Mouse (Mus musculus) right cerebral cortex, postnatal 25 days (tissue): ENCODE measurements around the gene Chst2.
A peak's percentile ranks its signal among the peaks of the same experiment; 100 is the strongest.

Experiments
- DNase-seq: peaks from one replicate; pipeline ENCODE4 v3.0.0; 2022

The Chst2 gene

DNA sequence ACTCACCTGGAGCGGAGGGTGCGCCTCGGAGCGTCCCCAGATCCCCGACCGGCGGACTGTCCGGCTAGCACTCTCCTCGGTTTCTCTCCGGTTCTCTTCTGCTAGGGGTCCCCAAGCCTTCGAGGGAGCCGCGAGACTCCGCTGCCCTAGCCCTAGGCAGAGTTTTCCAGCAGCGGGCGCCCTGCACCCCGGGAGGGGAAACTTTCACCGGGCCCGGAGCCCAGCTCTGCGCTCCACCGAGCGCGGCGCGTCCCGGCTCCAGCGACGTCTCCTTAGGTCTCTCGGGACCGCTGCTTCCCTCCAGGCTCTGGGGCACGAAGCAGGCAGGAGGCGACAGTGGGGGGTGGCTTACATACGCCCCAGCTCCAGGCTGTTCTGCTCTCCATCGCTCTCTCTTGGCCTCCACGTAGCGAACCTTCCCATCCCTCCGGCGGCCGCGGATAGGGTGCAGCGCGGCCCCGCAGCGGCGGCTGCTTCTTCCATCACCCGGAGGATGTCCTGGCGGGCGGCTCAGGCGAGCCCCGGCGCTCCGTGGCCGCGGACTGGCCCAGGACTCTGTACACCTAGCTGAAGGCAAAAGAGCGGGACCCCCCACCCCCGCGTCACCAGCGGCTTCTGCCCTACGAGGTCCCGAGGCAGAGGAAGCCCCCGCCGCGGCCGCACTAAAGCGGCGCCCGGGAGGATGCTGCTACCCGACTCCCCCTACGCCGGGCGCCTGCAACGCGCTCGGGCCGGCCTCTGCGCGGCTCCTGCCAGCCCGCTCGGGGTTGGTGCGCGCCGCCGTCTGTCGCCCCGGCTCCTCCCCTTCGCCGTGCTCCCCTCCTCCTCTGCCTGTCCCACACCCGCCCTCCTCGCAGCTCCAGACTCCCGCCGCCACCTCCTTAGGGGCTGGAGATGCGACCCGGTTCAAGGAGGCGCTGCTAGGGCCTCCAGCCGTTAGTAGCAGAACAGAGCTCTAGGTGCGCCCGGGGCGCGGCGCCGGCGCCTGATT lies at the start of gene Chst2:
TSS of gene Chst2 (minus strand) at position 152 of the 991 bp plus-strand sequence.
- DNase-seq = peak; percentile 93

DNA sequence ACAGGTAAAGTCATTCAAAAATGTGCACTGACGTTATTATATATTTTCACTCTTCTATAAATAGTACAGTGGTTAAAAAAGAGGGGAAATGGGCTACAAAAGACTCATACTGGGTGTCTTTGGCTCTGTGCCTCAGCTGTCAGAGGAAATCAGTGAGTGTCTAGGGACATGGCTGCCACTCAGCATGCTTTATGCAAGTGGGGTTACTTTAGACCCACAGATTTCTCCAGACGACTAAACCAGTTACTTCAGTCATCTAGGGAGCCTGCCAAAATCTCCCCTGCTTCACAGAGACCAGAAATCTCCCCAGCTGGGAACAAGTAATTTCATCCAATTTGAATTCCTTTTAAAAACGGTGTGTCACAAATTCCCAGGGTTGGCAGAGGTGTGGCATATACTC lies 45.4 kb upstream of the Chst2 start:
- DNase-seq = no peak

DNA sequence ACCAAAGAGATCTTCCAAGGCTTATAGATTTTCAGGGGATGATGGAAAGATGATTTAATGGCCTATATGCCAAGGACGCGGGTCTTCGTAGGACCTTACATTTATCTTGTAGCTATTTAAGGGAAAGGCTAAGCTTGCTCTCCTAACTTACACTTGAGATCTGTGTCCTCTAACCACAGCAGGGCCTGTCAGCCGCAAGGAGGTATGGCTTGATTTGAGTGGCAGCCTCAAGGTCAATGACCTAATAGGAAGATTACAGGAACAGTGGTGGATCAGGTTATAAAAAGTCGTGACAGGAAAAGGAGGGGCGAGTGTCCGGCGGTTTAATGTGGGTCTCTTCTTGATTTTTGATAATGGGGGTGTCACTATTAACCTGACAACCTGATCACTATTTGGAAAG lies 44.1 kb upstream of the Chst2 start:
- DNase-seq = no peak

DNA sequence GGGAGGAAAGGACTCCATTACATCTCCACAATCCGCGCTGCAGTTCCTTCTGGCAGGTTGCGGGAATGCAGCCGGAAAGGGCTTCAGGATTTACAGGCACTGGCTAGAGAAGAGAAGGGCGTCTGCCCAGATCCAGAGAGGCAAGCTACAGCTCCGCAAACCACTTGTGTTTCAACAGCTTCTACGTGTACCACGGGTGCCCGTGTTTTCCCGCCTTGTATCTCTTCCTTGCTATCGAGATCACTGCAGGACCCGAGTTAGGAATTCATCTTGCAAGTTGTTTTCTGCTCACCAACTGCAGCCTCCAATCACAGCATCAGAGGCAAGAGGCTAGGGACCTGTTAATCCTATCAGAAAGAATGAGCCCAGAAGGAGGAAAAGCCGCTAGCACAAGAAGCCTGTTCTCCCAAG lies 35.8 kb upstream of the Chst2 start:
- peak; percentile 45 for DNase-seq

DNA sequence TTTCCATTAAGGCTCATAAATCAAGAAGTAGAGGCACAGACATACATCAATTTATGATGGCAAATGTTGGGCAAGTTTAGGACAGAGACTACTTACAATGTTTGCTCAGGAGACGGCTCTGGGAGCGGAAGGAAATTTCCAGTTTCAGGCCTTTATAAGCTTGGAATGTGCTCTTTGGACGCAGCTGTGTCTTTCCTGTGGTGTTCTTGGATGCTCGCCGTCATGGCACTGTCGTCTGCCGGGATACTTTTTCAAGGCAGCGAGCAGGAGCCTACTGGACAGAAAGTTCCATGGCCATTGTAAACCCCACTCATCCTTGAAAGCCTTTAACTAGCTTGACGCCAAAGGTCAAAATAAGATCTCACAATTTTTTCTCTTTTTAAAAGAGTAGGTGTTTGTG lies 31.4 kb upstream of the Chst2 start:
- DNase-seq = no peak

DNA sequence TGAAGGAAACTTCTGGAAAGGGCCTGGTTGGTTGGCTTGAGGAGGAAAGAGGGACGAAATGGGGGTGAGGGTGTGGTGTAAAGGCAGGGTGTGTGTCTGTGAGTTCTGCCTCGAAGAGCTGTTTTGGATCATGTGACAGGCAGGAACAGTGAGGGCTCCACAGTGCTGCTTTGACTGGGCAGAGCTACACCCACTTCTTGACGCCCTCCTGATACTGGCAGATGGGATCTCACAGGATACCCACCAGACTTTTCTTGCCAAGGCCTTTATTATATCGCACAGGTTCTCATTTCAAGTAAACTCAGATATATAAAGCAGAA lies 29.7 kb upstream of the Chst2 start:
- no peak for DNase-seq

DNA sequence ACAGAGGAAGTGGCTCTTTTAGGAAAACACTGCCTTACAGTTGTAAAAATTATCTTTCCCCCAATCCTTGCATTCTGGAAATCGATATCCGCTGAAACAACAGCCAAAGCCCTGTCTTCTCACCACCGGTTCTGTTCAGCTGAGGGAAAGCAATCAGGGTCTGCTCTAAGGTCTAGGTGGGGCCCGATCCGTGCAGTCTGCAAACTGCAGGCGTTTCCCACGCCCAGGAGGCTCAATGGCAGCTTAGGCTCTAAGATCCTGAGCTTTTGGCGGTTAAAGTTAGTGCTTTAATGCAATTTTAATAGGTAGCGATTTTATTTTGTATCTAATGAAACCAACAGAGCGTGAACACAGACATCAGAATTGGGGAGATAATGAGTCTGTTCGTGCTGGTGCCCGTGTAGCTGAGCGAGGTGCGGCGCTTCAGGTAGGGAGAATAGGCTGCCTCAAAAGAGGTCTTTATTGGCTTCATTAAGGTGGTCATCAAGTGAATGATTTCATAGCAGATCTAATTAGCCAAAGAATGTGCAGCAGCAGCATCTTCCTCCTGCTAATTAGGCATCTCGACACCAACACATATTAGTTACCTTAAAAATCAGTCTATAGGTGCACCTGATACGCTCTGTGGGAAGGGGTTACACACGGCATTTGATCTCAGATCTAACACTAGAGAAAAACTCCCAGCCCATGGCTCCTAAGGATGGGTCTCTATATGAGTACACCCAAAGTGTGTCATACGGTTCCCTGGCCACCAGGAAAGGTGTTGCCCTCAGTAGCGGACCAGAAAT lies 29.2 kb upstream of the Chst2 start:
- no peak for DNase-seq

DNA sequence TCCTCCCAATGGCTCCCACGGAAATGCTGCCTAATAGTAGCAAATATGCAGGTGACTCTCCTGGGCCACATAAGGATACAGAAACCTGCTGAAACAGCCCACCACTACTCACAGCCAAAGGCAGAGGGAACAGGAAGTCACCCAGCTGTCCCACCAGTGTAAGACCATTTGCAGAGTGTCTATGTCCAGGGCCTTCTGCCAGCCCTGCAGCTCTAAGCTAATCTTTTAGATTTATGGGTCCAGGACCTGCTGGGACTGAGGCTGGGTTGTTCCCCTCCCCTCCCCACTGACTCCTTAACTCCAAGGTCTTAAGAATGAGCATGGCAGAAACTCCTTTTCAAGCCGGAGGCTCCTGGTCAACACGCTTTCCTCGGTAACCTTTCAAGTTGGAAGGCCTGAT lies 21.8 kb upstream of the Chst2 start:
- DNase-seq = no peak

DNA sequence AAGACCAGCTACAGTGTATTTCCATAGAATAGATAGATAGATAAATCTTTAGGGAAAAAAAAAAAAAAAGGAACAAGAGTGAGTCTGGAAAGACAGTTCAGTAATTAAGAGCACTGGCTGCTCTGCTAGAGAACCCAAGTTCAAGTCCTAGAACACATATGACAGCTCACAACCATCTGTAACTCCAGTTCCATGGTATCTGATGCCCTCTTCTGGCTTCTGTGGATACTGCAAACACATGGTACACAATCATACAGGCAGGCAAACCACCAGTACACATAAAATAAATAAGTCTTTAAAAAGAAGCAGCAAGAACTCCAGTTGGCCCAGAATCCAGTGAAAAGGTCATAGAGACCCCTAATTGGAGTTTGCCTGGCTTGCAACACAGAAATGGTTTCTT lies 7.4 kb upstream of the Chst2 start:
- no peak for DNase-seq

DNA sequence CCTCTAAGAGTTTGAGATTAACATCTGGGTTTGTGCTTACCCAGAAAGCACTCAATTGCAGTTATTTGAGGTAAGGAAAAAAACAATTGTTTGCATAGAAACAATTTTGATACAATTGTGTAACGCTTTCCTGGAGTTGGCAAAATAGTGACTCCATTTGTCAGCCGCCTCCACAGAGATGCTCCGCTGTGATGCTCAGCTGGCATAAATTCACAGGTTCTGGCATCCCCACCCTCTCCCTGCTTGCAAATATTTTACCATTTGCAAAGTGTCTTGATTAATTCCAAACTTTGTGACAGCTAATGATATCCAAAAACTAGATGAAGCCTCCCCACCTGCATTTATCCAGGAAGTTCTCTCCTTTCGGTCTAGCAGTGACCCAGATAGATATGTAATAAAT lies 5.5 kb upstream of the Chst2 start:
- no peak for DNase-seq

DNA sequence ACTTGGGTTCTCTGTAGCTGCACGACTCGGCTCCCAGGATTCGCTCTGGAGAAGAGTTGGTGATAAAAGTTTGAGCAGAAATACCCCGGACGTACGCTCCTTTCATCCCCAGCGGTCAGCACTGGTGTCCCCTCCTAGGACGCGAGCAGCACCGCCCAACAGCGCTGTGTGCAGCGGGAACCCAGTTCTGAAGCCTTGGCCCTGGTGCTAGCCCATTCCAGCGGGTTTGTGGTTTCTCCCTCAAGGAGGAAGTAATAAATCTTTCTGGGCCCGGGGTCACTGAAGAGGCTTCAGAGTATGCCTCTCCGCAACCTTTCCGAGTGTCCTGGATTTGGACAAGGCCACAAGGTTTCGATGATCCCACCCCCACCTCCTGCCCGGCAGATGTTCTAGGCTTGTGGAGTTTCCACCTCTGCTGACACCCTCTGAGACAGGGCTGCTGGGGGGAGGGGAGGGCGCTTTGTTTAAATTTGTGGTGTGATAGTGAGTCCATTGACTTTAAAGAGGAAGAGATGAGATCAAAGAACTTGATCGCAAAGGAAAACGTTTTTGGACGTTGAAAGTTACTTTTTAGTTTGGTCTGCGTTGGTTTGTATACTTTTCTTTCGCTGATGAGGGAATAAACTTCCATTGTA lies 1.2 kb upstream of the Chst2 start:
- no peak for DNase-seq

DNA sequence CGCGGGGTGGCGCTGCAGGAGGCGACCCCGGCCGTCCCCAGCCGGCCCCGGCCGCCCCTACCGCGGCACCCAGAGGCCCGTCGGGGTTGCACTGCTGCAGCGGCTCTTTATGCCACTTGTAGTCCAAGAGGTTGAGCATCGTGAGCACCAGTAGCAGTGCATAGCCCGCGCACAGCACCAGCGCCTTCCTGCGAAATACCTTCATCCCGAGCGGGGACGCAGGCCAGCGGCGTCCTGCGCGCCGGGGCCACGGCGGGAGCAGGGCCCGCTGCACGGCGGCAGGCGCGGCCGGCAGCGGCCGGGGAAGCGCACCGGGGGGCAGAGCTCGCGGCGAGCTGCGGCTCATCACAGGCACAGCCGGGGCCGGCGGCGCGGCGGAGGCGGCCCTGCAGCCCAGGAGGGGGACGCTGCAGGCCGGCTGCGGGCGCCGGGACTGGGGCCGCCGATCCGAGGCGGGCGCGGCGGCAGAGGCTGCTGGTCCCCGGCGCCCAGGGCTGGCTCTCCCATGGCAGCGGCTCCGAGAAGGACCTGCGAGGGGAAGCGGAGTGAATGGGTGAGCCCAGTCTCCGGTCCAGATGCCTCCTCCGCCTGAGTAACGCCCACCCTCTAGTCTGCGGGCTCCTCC lies 464 bp downstream of the Chst2 start:
- peak; percentile 42 for DNase-seq

DNA sequence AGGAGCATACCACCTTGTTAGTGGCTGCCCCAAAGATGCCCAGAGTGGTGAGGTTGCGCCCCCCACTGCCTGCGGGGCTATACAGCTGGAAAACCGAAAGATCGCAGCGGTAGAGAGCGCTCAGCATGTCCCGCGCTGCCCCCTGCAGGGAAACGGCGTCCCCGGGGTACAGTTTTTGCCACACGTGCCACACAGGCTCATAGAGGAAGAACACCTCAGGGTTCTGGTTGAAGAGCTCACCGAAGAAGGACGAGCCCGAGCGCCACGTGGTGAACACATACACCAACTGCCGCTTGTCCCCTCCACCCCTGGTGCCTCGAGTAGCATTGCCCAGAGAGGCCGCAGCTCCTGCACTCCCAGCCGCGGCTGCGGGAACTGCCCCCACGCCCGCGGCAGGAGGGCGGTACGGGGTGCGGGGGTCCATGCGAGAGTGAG lies 994 bp downstream of the Chst2 start:
- peak; percentile 82 for DNase-seq

DNA sequence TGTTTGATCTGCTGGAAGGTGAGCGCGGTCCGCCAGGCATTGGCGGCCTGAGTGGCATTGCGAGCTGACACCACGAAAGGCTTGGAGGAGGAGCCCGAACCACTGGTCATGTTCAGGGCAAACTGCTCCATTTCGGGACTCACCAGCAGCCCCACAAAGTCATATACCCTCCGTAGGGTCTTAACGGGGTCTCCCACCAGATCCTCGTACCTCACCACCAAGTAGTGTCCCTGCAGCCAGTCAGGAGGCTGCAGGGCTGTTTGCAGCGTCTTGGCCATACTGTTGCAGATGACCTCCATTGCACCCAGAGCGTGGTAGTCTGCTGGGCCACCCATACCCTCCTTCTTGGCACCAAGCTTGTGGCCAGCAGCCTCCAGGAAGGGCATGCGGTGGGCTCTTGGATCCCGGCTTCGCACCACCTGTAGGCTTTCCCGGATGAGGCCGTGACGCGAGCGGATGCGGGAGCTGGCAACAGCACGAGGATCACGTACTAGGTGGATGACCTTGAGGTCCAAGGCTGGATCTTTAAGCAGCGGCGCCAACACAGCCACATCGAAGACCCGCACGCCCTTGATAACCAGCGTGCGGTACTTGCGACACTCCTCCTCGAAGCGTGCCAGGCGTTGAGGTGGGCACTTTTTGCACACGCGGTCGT lies 1.6 kb downstream of the Chst2 start:
- DNase-seq = peak; percentile 29

DNA sequence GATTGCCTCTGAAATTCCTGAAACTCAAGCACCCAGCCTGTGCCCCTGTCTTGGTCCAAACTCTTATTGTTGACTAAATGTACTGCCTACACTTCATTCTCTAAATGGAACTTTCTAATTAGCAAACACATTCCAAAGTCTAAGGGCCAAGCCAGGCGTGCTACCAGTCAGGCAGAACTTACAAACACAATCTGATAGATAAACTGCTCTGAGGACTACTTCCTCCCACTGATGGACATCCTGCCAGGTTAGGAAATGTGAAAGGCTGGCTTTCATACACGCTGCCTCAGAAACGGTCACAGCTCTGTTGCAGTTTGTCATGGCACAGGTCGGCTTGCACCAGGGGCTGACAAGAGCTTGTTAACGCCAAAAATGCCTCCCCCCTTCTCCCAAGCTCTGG lies 4.8 kb downstream of the Chst2 start:
- DNase-seq = no peak

DNA sequence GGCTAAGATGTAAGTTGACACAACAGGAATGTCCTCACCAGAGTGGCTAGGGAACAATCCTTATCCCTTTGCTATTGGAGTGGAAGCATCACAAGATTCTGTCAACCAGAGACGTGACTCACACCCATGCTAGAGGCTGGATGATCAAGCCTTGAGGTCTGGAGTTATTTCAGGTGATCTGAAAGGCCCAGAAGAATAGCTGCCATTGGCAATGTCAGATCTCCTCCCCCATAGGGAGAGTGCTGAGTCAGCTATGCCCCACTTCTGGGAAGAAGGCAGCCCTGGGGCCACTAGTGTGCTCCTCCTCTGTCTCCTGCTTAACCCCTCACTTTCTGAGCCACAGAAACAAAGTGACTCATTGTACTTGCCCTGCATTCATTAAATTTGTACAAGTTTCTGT lies 14.5 kb downstream of the Chst2 start:
- DNase-seq = no peak

DNA sequence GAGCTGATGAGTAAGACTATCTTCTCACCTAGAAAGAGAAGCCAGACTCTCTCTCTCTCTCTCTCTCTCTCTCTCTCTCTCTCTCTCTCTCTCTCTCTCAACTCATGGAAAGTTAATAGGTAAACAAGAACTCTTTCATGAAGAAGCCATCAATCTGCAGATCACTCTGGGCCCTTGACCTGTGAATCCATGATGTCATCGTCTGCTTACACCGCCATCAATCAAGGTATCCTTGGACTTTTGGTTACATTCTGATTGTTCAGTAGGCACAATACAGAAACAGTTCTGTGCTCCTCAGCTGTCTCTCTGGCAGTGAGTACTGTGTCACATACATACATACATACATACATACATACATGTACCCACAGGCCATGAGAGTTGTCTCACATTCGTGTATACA lies 16.6 kb downstream of the Chst2 start:
- DNase-seq = no peak

DNA sequence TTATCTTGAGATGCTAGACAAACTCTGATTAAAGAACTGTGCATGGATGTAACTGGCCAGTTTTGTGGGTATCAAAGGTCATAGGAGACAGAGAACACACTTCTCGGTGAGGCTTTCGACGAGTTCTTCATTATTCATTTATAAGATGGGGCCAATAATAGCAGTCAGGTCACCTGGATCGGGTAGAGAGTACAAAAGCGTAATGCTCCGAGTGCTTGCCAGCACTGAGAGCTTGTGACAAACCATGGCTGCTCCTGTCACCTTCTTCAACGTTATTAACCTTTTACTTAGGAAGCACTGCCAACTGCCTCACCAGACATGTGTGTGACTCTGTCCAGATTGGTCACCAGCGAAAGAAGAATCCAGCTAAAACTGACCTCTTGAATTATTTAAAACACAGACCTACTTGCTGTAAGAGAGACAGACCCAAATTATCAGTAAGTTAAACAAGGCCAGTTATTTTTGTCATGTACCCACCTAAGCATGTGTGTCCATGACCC lies 18.6 kb downstream of the Chst2 start:
- no peak for DNase-seq

DNA sequence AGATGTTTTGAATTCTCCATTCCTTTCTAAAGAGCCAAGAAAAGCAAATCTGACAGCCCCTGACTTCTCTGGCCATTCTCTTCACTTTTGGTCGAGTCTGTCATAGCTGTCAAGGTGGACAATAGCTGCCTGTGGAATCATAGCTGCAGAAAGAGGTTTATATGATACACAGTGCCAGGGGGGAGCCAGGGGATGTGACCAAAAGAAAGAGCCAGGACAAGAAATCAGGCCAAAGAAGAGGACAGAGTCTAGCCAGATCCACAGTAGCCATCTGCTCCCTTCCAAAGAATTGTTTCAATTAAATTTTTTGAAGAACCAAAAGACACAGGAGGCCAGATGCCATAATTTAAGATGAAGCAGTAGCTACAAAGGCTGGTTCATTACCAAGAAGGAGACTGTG lies 30.6 kb downstream of the Chst2 start:
- DNase-seq = no peak

DNA sequence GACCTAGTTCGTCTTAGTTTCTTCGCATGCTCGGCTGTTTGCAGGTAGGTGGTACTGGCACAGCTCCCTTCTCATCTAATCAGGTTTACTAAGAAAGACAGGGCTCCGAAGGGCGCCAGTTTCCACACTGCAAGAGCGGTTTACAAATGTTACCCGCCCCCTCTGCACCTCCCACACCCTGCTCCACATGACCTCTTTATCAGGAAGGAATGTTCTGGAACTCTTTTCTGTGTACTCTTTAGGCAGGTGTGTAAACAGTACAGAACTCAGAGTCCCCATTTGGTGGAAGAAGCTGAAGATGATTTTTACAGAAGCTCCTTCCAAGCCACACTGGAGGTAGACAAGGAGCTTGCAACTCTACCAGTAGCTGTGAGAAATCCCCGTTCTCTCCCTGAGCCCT lies 31.2 kb downstream of the Chst2 start:
- DNase-seq = no peak

DNA sequence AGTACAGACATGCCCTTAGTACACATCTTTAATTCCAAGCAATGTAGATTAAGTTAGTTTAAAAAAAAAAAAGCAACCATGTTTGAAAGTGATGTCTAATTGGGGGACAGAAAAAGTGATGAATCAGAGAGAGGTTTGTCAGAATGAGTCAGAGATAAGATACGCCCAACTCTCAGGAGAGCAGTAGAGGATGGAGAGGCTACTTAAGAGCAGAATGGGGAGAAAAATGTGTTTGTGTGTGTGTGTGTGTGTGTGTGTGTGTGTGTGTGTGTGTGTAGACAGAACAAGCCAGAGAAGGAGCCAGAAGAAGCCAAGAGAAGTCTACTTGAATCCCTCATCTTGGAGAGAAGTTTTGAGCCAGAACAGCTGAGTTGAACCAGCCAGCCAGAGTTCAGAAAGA lies 32.8 kb downstream of the Chst2 start:
- DNase-seq = no peak

DNA sequence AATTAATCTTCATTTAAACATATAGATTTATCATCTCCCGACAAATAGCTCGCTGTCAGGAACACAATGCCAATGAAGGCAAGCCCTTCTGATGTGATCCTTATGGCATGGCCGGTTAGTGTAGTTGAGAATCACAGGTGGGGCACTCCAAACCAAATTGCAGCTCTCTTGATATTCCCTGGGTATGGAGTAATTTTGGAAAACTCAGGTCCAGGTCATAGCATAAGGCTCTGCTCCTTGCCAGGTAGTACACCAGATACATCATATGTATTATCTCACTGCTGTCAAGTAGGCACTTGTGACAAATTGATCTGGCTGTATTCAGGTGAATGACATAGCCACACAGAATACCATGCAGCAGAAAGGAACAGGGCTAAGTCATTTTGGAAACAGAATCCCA lies 40.6 kb downstream of the Chst2 start:
- DNase-seq = no peak
